Mouse (Mus musculus): ENCODE measurements around the gene C1qtnf6.

The C1qtnf6 gene

DNA sequence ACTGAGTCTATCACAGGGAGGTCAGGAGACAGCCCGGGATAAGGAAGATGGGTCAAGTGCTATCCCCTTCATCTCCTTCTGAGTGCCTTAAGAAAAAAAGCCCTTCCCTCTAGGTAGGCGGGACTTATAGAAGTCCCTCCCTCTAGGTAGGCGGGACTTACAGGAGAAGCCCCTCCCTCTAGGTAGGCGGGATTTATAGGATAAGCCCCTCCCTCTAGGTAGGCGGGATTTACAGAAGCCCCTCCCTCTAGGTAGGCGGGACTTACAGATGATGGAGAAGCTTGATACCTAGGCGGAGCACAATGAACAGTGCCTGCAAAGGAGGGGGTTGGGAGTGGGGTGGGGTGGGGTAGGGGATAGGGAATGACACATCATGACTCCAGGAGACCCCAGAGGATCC, 51.1 kb downstream of the C1qtnf6 start:
- no peak for DNase-seq (ENCODE audit: low spot score)

DNA sequence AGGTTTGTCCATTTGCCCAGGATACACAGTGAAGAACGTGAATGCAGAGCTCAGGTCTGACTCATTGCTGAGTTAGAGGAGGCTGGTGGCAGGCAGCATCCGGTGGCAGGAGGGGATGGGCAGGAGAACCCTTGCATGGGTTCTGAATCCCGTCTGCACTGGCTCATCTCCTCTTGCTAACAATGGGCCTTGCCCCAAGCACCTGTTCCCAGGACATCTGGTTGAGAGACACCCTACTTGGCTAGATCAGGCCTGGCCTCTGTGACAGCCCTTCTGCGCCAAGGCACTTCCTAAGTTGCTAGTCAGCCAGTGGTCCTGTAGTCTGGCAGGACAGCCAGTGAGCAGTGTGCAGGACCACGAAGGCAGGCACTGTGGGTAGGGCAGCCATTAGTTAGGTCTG, 51.7 kb downstream of the C1qtnf6 start:
- DNase-seq (ENCODE audit: low spot score): no peak

DNA sequence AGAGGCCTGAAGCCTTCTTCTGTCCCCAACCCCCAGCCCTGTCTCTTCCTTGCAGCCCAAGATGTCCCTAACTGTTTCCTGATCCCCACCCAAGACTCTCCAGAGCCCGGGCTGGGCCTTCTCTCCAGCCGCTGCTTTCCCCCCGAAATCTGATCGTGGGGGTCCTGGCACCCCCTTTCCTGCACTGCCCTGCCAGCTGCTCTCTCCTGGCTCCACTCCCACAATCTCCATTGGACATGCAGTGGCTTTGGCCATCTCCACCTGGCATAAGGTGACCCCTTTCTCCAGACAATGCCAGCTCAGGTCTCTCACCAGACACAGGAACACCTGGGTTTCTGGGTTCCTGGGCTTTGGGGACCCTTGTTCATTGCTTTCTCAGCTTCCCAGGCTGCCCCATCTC, 53.1 kb downstream of the C1qtnf6 start:
- DNase-seq (ENCODE audit: low spot score): no peak

DNA sequence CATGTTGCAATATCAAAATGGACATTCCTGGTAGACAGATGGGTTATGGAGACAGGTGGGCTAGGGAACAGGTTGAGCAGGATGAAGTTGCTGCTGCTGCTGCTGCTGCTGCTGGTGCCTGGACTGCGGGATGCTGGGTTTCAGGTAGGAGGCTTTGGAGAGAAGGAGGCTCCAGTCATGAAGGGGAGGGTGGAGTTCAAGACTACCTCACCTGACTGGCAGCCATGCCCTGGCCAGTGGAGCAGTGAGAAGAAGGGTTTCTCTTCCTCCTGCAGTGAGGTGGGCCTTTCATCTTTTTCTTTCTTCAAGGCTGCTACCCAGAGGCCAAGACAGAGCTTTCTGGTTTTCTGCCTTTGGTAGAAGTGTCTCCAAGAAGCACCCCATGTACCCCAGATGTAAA, 54.3 kb downstream of the C1qtnf6 start:
- DNase-seq (ENCODE audit: low spot score): no peak

DNA sequence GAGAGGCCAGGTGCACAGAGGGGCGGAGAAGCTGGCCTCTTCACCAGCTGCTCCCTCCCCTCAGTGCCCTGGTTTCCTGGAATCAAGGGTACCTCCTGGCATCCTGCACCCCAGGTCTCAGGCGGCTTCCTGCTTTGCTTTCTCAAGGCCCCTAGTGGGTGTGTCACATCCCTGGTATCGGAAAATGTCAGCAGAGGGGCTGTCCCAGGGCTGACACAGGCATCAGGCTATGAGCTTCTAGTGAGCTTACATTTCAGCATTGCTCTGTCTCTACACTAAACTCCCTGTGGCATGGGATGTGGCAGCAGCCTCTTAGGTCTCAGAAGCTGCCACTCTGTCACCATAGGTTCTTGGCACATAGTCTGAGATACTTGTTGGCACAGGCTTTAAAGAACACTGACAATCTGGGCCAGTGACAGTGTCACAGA, 55.6 kb downstream of the C1qtnf6 start:
- DNase-seq (ENCODE audit: low spot score): no peak

DNA sequence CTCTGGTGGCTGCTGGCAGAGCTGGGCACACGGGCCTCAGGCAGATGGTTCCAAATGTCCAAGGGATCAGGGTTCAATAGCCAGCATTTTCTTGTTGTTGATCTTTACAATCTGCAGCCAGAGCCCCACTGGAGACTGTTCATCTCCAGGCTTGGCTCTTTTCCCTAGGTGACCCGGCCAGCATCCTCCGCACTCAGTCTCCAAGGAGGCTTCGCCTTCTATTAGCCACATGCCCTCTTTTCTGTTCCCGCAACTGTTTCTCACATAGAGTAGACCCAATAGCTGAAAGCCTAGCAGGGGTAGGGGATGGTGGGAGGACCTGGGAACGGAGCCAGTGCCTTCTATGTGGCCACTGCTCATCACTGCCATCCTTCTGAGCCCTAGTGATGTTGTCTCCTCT, 57.8 kb downstream of the C1qtnf6 start:
- no peak for DNase-seq (ENCODE audit: low spot score)

All from urinary bladder, postnatal 25 days (tissue).